Mouse (Mus musculus): ENCODE measurements around the gene Prmt3.

Prmt3 gene

DNA sequence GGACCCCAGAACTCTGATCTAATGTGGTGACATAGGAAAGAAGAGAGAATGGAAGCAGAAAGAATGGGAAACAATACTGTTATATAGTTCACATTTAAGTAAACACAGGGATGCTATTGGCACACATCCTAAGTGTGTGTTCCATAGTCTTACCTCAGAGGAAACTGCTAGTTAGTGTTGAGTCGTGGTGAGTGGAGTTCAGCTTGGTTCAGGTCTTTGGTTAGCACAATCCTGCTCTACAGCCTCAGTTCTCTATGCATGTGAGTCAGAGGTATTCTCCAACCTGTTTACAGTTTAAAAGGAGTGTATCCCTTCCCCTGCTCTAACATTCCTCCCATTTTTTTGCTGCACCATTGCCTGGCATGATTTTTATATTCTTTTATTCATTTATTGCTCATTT is 19.0 kb downstream of the Prmt3 start:
- DNase-seq (ENCODE audit: inconsistent ontology term) = no peak

DNA sequence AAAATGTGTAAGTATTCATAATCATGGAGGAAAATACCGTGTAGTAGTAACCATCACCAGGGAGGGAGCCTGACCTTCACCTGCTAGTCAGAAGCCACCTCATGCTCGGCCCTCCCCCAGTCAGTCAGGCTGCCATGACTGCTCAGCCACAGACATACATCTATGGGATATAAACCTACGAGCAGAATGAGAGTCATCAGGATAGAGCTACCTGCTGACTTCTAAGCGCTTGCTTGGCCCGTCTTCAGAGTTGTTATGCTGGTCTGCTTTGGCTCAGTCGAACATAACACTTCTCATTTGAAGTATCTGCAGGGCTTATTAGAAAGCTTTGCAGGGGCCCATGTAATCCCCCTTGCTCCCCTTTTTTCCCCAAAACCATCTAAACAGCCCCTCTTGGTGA is 25.4 kb downstream of the Prmt3 start:
- no peak for DNase-seq (ENCODE audit: inconsistent ontology term)

DNA sequence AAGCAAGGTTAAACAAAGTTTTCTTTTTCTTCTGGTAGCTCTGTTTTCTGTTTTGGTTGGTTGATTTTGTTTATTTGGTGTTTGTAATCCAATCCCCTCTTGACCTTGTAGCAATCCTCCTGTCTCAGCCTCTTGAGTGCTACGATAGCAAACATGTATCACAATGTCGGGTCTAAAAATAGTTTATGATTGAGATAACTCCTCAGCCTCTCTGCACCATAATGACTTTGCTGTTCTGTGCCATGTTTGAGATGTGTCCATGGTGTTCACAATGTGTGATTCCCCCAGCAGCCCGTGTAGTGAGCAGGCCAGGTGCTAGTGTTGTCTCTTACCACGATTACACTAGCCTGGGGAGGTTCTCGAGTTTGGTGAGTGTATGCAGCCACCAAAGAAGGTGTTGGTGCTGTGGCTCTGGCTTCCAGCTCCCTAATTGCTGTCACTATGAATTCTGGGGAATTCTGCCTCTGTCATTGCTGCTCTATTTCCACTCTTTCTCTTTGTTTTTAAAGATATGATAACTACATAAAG is 26.6 kb downstream of the Prmt3 start:
- no peak for DNase-seq (ENCODE audit: inconsistent ontology term)

DNA sequence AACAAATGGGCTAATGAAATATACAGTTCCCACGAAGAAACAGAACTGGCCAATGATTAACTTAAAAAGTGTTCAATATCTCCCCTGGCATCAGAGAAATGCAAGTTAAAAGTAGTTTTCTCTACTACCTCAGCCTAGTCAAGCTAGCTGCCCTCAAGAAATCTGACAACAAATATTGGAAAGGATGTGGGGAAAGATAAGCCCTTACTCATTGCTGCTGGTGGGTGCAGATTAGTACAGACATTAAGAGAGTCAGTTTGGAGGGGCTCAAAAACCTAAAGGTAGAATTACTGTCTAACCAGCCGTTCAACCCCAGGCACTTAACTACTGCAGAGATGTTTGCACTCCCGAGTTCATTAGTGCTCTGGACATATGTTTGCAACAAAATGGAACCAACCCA is 27.5 kb downstream of the Prmt3 start:
- DNase-seq (ENCODE audit: inconsistent ontology term) = no peak

DNA sequence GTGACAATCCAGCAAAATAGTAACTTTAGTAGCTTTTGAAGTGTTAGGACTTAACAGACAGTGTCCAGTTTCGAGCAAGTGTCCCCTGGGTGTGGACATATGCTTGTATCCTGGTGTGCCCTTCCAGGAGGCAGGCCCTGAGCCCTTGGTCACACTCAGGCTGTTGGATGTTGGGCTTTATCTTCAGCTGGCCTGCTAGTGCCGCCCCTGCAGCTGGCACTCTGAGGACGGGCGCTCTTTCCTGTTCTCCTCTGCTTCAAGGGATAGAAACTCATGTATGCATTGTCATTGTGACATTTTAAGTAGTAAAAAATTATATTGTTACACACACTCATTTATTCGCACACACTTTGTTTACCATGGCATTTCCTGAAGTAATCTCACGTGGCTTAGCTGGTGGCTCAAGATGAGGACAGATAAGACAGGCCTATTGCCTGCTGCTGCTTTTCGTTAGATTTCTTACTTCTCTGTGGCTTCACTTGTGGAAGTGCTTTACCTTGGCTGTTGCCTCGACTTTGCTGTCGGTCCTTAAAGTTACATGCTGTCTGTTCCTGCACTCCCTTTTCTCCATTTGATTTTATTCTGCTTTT is 29.0 kb downstream of the Prmt3 start:
- DNase-seq (ENCODE audit: inconsistent ontology term) = no peak

DNA sequence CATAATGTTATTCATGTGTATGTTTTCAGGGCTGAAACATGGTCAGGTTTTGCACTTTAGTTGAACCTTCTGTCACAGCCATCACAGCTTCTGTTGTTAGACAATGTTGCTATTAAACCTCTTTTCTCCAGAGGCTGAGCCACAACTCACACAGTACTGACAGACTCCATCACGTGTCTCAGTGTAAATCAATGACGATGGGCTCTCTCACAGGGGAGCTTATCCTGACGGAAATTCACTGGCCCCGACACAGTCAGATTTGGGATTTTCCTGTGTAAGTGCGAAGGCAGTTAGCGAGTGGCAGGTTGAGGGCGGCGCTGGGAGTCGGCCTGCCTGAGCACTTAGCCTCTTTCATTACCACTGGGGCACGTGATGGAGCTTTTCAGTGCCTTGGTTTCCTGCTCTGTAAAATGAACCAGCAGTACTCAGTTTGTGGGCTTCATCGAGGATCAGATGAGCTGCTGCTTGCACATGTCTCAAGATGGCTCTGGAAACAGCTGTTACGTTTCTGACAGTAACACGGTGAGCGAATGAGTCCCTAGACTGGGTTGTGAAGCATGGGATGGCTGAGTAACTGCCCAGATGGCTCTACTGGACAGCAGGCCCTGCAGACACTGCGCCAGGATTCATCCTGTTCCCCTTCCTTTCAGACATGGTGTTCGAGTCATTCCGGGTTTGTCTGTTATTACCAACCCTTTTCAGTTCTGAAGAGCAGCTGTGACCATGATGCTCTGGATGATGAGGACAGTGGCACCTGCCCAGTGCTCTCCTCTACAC is 29.9 kb downstream of the Prmt3 start:
- DNase-seq (ENCODE audit: inconsistent ontology term) = no peak

DNA sequence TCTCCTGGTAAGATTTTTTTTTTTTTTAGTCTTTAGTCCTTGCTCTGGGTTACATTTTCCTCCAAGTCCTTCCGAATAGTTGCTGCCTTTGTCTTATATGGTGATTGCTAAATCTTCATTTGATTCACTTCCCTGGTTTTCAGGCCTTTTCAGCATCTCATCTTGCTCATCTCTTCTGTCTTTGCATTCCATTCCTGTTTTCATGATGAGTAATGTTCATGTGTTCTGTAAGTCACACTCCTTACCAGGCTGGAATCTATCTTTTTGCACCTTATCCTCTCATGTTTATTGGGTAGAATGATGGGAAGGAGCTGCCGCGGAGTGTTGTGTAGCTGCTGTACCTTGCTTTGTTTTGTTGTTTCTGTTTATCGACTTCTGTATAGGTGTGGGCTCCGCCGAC is 31.0 kb downstream of the Prmt3 start:
- peak; percentile 62 for DNase-seq (ENCODE audit: inconsistent ontology term)

DNA sequence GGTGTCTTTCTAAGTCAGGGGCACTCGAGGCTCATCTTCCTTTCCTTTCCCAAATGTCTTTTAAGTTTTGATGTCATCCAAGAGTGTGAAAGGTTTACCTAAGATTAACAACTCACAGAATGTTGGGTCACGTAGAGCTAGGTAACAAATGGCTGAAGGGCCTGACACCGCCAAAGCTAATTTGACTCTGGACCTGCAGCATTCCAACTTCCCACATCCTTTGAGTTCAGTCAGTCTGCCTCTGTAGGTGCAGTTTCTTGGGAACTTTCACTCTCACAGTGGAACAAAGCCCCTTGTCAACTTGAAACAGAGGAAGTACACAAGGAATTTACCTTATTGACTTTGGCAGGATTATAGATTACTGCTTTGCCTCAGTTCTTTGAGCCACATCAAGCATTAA is 31.4 kb downstream of the Prmt3 start:
- DNase-seq (ENCODE audit: inconsistent ontology term) = peak; percentile 24

DNA sequence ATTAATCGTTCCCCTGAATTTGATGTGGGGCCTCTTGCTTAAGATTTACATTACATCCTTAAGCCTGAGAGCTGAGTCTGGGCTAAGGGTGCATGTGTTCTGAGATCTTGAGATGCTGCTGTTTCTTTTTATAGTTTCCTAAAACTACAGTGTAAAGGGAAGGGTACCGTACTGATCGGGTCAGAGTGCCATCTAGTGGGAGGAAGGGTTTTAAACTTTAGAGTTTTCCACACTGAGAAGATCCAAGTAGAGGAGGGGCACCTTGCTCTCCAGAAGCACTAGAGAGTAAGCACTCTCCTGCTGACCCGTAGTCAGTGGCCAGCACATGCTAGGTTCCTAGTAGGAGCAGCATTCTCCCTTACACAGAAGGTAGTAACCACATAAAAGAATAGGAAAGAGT is 33.2 kb downstream of the Prmt3 start:
- DNase-seq (ENCODE audit: inconsistent ontology term) = peak; percentile 10

DNA sequence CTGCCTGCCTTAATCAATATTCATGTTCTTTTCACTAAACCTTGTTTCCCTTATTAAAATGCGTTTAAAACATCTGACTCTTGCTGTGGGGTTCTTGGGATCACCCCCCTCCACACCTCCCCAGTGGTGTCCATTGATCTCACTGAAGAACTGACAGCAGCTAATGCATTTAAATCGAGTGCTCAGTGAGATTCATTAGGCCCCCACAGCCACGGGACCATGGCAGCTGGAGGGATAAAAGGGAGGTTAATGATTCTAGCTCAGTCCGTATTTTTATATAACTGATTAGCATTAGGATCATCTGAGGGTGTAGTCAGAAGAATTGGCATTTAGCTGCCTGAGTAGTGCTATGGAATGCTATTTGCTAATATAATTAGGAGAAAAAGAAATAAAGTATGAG is 41.2 kb downstream of the Prmt3 start:
- DNase-seq (ENCODE audit: inconsistent ontology term) = peak; percentile 33

DNA sequence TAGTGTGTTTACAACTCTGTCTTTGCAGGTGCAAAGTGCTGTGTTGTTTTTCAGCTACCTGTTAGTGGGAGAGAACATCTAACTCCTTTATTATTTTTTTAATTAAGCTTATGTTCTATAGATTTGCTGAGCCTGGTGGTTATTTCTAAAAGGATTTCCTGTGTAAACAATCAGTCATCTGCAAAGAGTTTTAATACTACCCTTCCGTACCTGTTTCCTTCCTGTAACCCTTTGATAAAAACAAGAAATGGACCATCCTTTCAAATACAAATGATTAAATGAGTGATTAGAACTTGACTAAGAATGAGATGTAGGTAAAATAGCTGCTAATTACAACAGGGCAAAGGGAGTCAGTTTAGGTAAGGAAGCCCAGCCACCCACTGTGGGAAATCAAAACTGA is 43.2 kb downstream of the Prmt3 start:
- no peak for DNase-seq (ENCODE audit: inconsistent ontology term)

DNA sequence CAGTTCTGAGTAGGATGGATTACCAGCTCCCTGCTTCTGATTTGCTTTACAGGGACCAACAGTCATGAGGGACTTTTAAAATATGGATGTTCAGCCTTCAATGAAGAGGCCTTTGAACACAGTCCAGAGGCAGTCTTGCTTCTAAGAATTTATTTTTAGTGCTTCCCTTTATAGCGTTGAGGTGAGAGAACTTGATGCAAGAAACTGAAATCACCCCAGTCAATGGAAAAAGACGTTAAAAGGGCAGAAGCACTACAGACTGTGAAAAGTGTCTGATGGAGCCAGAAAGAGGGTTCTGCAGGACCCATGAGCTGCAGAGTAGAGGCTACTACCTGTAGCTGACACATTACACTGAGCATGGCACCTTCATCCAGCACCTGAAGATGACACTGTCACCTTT is 43.9 kb downstream of the Prmt3 start:
- DNase-seq (ENCODE audit: inconsistent ontology term) = no peak

DNA sequence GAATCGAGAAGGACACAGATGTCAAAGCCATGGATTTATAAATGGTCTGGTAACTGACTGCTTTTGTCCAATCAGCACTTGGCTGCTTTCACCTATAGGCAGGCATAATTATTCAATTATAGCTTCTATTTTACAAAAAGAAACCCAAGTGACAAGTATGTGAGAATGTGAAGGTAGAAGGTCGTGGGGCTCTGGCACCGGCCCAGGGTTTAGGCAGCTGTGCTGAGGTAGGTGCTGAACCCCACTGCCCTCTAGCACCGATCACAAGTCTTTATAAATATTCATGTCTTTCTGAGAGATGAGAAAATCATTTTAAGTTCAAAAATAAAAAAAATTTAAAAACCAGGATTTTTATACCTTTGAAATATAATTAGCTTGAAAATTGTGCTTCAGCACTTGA is 45.4 kb downstream of the Prmt3 start:
- DNase-seq (ENCODE audit: inconsistent ontology term) = no peak

DNA sequence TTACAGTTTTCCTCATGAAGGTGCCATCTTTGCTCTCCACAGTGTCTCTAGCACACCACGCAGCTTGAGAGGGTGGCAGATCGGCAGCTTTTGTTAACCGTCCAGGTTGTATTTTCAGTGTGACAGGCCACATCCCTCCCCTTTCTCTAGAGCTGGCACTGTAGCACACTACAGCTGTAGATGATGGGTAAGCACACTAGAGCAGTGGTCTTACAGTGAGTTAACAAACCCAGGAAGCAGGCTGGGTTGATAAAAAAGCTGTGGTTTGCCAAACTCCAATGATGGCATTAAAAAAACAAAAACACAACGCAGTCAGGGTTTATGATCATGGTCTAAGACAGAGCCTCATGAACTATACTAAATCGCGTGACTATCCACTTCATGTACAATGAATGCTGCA is 45.9 kb downstream of the Prmt3 start:
- no peak for DNase-seq (ENCODE audit: inconsistent ontology term)

DNA sequence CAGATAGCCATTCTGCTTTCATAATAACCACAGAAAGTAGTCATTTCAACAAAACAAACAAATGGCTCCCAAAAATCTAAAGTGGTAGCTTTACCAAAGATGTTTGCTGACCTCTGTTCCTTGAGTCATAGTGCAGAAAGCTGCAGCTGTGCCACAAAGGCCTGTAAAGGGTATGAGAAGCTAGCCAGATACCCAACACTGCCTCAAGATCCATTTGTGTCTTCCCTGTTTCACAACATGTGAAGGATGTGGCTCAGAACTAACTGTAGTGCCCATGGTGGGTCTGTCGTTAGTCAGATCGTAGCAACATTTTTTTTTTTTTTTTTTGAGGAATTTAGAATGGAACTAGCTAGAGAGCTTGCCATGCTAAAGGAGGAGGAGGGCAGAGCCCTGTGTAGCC is 46.4 kb downstream of the Prmt3 start:
- DNase-seq (ENCODE audit: inconsistent ontology term) = no peak

DNA sequence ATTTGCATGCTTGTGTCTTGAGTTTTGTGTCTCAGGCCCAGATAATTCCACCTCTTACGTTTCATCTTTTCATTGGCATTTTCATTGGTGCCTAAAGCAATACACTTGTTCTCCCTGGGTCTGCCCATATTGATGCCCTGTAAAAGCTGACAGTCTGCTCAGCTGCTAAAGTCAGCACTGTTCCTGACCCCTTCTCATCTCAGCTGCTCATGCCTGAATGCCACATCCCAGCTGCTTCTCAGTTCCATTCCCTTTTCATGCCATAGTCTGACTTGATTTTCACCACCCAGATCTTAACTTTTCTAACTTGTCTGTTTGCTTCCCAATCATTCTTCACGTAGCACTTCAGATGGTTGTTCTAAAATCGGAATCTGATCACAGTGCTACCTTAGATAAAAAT is 47.3 kb downstream of the Prmt3 start:
- DNase-seq (ENCODE audit: inconsistent ontology term) = no peak

DNA sequence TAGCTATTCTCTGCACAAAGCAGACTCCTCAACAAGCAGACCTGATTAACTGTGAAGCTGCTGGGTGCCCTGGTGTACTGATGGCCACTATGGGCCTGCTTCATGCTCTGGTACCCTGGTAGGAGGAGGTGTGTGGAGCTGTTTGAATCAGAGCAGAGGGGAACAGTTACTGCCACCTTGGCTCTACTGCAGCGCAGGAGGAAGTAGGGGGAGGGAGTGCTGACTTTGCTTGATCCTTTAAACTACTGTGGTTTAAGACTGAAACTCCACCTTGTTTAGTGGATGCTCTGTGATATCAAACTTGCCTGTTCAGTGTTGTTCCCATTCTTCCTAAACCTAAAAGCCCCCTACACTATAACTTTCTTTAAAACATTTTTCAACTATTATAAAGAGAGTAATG is 49.8 kb downstream of the Prmt3 start:
- DNase-seq (ENCODE audit: inconsistent ontology term) = no peak

DNA sequence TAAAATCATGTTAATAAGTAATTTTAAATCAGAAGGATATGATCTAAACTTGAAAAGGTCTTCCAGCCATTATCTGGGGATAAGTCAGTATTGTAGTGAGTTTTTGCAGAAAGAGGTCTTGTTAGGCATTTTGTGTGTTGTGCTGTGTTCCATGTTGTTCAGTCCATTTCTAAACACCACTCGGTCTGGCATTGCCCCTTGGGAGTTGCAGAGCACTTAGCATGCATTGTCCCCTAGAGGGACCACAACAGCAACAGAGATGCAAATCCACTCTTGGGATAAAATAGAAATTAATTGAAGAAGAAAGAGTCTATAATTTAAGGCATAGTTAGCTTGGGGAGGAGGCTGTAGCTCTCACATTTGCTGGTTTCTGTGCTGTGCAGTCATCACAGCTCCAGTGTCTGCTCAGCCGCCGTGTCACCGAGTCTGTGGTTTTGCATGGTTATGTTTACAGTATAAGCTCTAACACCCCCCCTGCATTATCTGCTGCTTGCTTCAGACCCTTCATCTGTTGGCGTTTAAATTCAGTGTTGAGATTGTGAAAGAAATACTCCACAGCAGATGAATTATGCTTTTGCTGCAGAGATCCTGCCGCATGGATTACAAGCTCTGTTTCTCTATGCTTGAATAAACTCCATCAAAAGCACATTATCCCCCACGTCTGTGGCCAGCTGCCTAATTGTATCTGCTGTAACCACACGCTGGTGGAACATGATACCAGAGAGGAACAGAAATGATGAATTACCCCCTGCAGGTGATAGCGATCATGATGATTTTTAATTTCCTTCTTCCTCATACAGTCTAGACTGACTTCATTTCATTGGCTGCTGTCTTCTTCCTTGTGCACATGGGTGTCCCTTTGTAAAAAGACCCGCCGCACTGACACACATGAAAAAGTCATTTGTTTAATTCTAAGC is 64.5 kb downstream of the Prmt3 start:
- DNase-seq (ENCODE audit: inconsistent ontology term) = peak; percentile 71

DNA sequence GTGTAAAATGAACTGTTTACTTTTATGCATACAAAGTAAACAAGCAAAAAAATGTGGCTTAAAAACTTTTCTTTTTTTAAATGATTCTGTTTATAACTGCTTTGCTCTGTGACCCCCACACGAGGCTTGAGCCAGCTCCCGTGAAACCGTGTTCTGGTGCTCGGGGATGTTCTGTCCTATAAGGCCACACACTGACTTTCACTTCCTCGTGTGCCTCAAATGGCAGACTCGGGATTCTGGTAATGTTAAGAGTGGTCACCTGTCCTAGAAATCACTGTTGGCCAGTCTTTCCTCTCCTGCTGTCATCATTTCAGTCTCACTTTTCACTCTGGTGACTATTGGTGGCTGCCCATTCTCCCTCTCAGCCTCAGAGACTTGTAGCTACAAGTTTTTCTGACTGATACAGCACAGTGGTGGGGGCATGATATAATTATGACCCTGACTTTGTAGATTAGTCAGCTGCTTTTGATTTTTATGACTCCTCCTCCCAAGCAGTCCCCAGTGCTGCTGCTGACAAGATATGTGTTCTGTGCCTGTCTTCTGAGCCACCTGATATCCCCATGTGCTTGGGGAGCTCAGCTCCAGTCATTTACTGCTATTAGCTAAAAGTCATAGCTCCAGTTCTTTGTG is 65.3 kb downstream of the Prmt3 start:
- DNase-seq (ENCODE audit: inconsistent ontology term) = no peak

DNA sequence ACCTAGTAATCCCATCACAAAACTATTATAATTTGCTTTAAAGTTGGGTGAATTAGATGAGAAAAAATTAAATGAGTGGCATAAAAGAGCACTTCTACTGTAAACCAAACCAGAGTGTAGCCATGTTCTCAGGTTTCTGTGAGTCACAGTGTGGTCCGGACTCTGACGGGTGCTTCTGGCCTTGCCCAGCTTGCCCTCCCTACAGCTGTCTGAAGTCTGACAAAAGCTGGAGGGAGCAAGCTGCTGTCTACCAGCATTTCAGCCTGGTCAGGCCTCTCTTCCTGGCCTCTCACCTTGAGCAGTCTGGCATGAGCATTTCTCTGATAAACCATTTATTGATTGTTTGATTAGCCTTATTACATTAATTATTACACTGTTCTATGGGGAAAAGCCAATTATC is 69.8 kb downstream of the Prmt3 start:
- DNase-seq (ENCODE audit: inconsistent ontology term) = no peak

DNA sequence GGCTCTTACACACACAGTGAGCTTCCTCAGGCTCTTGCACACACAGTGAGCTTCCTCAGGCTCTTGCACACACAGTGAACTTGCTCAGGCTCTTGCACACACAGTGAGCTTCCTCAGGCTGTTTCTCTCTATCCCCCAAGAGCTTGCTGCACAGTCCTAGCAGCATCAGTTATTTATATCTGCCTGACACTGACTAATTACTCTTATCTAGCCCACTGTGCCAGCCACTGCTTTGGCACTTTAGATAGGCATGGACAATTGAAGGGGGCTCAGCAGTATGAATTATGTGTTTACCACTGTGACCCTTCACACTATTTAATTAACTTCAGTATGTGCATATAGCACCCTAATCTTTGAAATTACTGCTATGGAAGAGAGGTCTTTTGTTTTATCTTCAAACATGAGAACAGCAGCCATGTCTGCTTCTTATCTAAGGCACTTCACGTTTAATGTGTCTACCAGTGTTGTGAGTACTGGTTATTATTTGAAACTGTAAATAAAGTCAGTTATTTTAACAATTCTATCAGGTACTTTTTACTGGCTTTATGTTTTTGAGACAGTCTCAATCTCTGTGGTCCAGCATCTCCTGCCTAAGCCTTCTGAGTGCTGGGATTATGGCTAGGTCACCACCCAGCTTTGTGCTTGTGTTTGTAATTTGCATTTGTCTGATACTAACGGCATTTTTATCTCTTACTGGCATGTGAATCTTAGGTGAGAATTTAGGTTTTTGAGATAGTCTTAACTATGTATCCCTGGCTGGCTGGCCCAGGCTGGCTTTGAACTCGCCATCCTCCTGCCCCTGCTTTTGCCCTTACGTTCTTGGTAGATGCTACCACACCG is 75.4 kb downstream of the Prmt3 start:
- DNase-seq (ENCODE audit: inconsistent ontology term) = no peak

All from Muller cell, postnatal 12 days (primary cell).